Mouse (Mus musculus) megakaryocyte progenitor cell, adult 5-6 weeks (primary cell): ENCODE data around the gene Gm49322. TPM values are rescaled to one million over a fixed set of nuclear protein-coding genes. Genes with fewer than 3 reads are reported as not detected.

Experiments used
- ATAC-seq: replicated peaks from 2 replicates; pipeline ENCODE4 v1.8.0; 2016; ENCODE audit warnings: mild to moderate bottlenecking, moderate TSS enrichment, inconsistent platforms; ENCODE audit not compliant: poor library complexity
- total RNA-seq, 2 experiments: library from RNA; stranded (forward) in 1 of 2; stranded (reverse) in 1 of 2; fragments of 157-497, 149-512 nt in 1 of 2; fragments of 200-1000 nt in 1 of 2; gene quantifications; 2 replicates each; pipeline versions ENCODE4 v1.2.3 to v1.2.4; 2015 to 2017

Gm49322 gene
- total RNA-seq, 2 experiments from 2014 or later: 0.57 TPM; not detected in 1

DNA sequence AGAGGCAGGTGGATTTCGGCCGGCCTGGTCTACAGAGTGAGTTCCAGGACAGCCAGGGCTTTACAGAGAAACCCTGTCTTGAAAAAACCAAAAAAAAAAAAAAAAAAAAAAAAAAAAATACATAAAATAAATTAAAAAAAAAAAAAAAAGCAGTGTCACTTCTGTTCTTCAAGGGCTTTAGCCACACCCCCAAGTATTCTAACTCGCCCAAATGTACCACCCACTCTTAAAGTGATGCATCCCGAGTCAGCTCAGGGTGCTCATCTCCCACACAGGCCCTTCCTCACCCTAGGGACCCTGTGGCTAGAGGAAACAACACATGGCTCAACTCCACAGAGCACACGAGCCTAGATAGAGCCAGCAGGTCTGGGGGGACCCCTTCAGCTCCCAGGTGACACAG lies 22.8 kb upstream of the Gm49322 start:
- no peak for ATAC-seq

- no peak for ATAC-seq
Measured at GRCm38 (mm10) chr10:80584045-80584488, 21.8 kb upstream of the Gm49322 start.

- ATAC-seq: no peak
Measured at GRCm38 (mm10) chr10:80584642-80585552, 20.9 kb upstream of the Gm49322 start.

DNA sequence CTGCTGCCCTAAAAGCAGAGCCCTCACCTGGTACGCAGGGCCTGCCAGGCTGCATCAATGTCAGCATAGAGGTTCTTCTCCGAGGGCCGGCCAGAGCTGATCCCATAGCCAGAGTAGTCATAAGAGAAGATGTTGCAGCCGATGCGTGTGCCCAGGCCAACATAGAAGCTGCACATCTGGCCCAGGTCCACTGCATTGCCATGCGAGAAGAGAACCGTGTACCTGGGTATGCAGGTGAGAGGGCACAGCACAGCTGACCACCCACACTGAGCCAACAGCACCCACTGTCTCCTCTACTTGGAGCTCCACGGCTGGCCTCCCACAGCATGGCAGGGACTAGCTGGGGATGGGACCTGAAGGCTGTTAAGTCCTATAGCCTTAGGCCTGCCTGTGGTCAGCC lies 20.2 kb upstream of the Gm49322 start:
- ATAC-seq: no peak

- ATAC-seq: no peak
Measured at GRCm38 (mm10) chr10:80586407-80587304, 19.2 kb upstream of the Gm49322 start.

DNA sequence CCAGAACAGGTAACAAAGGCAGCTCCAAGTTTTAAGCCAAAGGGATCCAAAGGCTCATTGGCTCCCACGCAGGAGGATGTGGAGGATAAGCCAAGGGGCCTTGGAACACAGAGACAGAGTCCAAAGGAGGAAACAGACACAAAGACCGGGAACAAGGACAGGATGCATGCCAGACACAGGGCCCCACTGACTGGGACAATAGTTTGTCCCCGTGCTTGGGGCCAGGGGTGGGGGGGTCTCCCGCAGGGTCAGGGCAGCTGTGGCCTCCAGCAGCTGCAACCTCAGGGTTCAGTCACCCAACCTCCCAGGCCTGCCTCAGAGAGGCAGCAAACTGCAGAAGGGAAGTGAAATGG lies 18.5 kb upstream of the Gm49322 start:
- ATAC-seq: no peak

- no peak for ATAC-seq
Measured at GRCm38 (mm10) chr10:80589127-80589878, 16.5 kb upstream of the Gm49322 start.

GRCm38 (mm10) chr10:80589879-80590854 lies 15.7 kb upstream of the Gm49322 start, which contains the start of gene Abhd17a:
Gene Abhd17a, minus strand, starts transcription at chr10:80590341.
- peak; percentile 97 for ATAC-seq

GRCm38 (mm10) chr10:80596318-80596717 lies 9.5 kb upstream of the Gm49322 start:
- no peak for ATAC-seq

DNA sequence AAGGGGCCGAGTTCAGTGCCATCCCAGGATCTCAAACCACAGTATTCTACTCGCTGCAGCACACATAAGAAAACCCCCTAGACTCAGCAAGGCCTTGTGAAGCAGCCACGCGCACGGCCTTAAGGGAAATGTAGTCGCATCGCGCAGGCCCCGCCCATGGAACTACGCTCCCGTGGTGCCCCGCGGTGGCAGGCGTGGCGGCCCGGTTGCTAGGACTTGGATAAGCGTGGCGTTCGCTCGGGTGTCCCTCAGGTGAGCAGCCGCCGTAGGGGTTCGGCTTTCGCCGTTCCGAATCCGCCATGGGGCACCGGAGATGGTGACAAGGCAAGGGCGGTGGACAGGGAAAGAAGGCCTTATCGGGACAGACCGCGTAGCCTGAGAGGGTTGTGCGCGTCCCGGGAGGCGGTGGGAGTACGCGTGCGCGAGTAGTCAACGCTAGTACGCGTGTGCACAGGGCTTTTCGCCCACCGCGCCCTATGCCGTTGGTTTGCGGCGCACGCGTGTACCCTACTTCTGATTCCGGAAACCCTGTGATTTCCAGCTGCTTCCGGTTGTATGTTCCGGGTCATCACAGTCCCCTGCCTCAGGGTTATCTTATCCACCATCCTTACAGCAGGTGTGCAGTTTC lies 3.0 kb upstream of the Gm49322 start, which contains the start of the genes Scamp4 and Adat3:
TSS of gene Scamp4 (plus strand) at position 175 of the 628 bp plus-strand sequence.
TSS of gene Adat3 (plus strand) at position 183 of the 628 bp plus-strand sequence.
- peak; percentile 92 for ATAC-seq

DNA sequence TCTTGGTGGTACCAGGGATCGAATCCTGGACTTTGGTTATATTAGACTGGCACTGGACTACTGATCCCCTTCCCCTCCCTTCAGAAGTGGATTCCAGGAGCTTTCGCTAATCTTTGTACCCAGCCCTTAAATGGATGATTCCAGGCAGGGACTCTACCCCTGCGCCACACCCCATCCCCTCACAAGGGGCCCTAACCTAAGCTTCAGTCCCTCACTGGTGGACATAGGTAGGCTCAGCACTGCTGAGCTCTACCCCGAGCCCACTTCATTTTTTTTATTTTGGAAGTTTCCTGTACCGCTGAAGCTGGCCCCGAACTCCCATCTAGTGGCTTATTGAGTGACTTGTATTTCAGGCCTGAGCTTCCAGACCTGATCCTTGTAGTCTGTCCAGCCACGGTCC lies 2.5 kb upstream of the Gm49322 start:
- ATAC-seq: no peak

DNA sequence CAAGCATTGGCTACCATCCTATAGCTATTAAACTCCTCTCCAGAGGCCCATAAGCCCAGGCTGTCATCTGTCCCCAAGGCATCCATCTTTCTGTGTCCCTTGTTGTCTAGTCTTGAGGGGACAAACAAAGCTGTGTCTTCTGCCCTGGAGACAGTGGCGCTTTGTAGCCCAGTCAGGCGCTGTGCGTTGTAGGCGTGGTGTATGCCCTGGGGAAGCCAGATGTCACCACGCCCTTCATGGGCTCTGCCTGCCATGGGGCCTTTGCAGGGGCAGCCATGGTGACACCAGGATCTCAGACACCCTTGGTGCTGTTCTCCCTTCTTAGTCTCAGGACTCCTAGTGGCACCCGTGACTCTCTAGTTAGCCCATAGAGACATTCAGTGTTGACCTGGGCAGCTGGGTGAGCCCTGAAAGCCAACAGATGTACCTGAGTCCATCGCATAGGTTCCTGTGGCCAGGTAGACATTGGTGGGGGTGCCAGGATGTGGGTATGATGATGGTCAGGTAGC lies 1.8 kb upstream of the Gm49322 start:
- ATAC-seq: peak; percentile 49

GRCm38 (mm10) chr10:80604988-80605387 lies 833 bp upstream of the Gm49322 start:
- ATAC-seq: no peak

GRCm38 (mm10) chr10:80606306-80606705 lies 485 bp downstream of the Gm49322 start:
- no peak for ATAC-seq

GRCm38 (mm10) chr10:80606737-80607350 lies 1.0 kb downstream of the Gm49322 start:
- ATAC-seq: no peak

DNA sequence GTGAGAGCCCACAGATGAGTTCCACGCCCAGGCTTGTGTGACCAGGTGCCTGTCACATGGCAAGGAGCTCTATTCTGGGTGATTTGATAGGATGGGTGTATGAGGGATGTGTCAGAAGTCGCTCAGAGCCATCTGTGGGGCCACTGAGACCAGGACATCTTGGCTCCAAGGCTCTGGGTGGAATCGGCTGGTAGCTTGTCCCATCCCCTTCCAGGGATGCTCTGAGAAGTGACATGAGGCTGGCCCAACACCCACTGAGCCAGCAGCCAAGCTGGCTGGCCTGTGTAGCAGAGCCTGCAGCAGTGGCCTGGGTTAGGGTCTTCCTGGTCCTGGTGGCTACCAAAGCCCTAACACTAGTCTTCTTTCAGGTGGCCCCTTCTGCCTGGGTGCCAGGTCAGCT lies 2.6 kb downstream of the Gm49322 start:
- ATAC-seq: no peak

- ATAC-seq: no peak
Measured at GRCm38 (mm10) chr10:80609269-80609924, 3.6 kb downstream of the Gm49322 start.
